Mouse (Mus musculus): ENCODE data around the gene Mptx2.
"Not testable (repeated sequence)": the region's sequence is repeated elsewhere in the genome, so short reads cannot be mapped to it uniquely, and the experiment has no call there.

- not testable (repeated sequence) for TF ChIP-seq CTCF (IDR thresholded peaks at IDR 0.05; ENCODE audit: low read depth, low read length); POLR2A (IDR thresholded peaks at IDR 0.05; ENCODE audit: borderline replicate concordance, low read depth, low read length)
Observed at GRCm38 (mm10) chr1:173302795-173303194, 25.2 kb upstream of the Mptx2 start.
